Mouse (Mus musculus) Patski (cell line): Measurements from ENCODE around the gene Top3b. TPM values are rescaled to one million over a fixed set of nuclear protein-coding genes. Genes with fewer than 3 reads are reported as not detected.

Experiments used
- ATAC-seq: fragments of 100-300 bp; one replicate; pipeline ENCODE4 v1.8.0; 2021
- CTCF ChIA-PET: fragments of 350-600 bp; sonication (Branson Sonifier 250); formaldehyde crosslinking; loops from one replicate; lab custom pipeline; 2022; ENCODE audit warnings: inconsistent platforms; lab: Charles Lee
- POLR2A ChIA-PET: fragments of 350-600 bp; sonication (Branson Sonifier 250); formaldehyde crosslinking; loops from one replicate; lab custom pipeline; 2022; ENCODE audit warnings: antibody characterized with exemption, inconsistent platforms; lab: Charles Lee
- DNase-seq: peaks from one replicate; pipeline ENCODE4 v3.0.0-alpha.2; 2011; ENCODE audit warnings: low read depth, low spot score
- H3K27me3 ChIP-seq: fragments of 371-371 bp; one replicate; pipeline ENCODE4 v1.5.1; 2021
- CTCF ChIP-seq: fragments of 100-300 bp; IDR thresholded peaks from one replicate; pipeline ENCODE4 v1.5.1; 2021
- in situ Hi-C: fragments of 300-500 bp; cut with MboI; formaldehyde crosslinking; loops from 3 replicates; pipeline ENCODE4 v1.11.1; 2018; ENCODE audit warnings: low pct_unique_long_range_greater_than_20kb, mixed read lengths
- polyA plus RNA-seq: library from polyadenylated mRNA; unstranded; gene quantifications from one replicate; pipeline ENCODE4 v1.2.3, GENCODE M21; 2021

Gene Top3b
- polyA plus RNA-seq, 1 experiment from 2014 or later, result 83.3 TPM

- CTCF ChIA-PET, result interaction anchor here (0.7 to 2.3 kb wide), 9 partner anchors 8 to 76 kb away, joined by 3 to 10 read pairs (median 4); partner anchors contain the start of gene Vpreb1
- no peaks in the 10 kb centered on the region for H3K27me3 ChIP-seq
- peak; percentile 60 for DNase-seq
- POLR2A ChIA-PET, result interaction anchor here (1.0 to 1.9 kb wide), 2 partner anchors 13 to 17 kb away, joined by 4 to 8 read pairs; no protein-coding TSS in a partner anchor
- no peak for TF ChIP-seq CTCF
- in situ Hi-C loops, result no loop called here
- peak; percentile 96 for ATAC-seq
Observed at GRCm38 (mm10) chr16:16896382-16897055, 26.0 kb downstream of the Top3b start, which contains the start of gene Ppm1f. Gene Ppm1f, plus strand, starts transcription at chr16:16896469.

GRCm38 (mm10) chr16:16897056-16897584, 26.6 kb downstream of the Top3b start:
- DNase-seq (no peak), ATAC-seq (peak; percentile 15)
- TF ChIP-seq CTCF, result no peak
- ChIA-PET POLR2A (interaction anchor here (1.0 to 1.9 kb wide), 3 partner anchors 12 to 30 kb away, joined by 4 to 8 read pairs (median 5); no protein-coding TSS in a partner anchor), CTCF (interaction anchor here (0.7 to 2.3 kb wide), 9 partner anchors 9 to 77 kb away, joined by 3 to 10 read pairs (median 4); partner anchors contain the start of gene Vpreb1)
- in situ Hi-C loops, result no loop called here
- H3K27me3 ChIP-seq, result no peaks in the 10 kb centered on the region

GRCm38 (mm10) chr16:16902329-16902728, 31.8 kb downstream of the Top3b start:
- no peak for ATAC-seq
- no peaks in the 10 kb centered on the region for H3K27me3 ChIP-seq
- in situ Hi-C loops, result no loop called here
- CTCF ChIA-PET, result no interaction called here
- no peak for DNase-seq
- no peak for TF ChIP-seq CTCF
- POLR2A ChIA-PET, result no interaction called here

- DNase-seq (no peak), ATAC-seq (no peak)
- in situ Hi-C loops, result no loop called here
- no peaks in the 10 kb centered on the region for H3K27me3 ChIP-seq
- no peak for TF ChIP-seq CTCF
- ChIA-PET CTCF (no interaction called here), POLR2A (no interaction called here)
Observed at GRCm38 (mm10) chr16:16903188-16903587, 32.7 kb downstream of the Top3b start.

- CTCF ChIA-PET, result interaction anchor here (2.0 kb wide), 1 partner anchor 11 kb away, joined by 8 read pairs; the partner anchor contains the start of gene Ppm1f
- TF ChIP-seq CTCF, result no peak
- DNase-seq (no peak), ATAC-seq (no peak)
- no peaks in the 10 kb centered on the region for H3K27me3 ChIP-seq
- in situ Hi-C loops, result no loop called here
- POLR2A ChIA-PET, result no interaction called here
Observed at GRCm38 (mm10) chr16:16907799-16908198, 37.3 kb downstream of the Top3b start.

- peak; percentile 93 for ATAC-seq
- CTCF ChIA-PET, result interaction anchor here (0.7 to 1.8 kb wide), 6 partner anchors 10 to 57 kb away, joined by 3 to 5 read pairs (median 4); no protein-coding TSS in a partner anchor
- no peaks in the 10 kb centered on the region for H3K27me3 ChIP-seq
- DNase-seq, result peak; percentile 60
- in situ Hi-C loops, result no loop called here
- POLR2A ChIA-PET, result no interaction called here
- TF ChIP-seq CTCF, result no peak
Observed at GRCm38 (mm10) chr16:16911641-16912597, 41.4 kb downstream of the Top3b start.

GRCm38 (mm10) chr16:16913440-16913839, 42.9 kb downstream of the Top3b start:
- ChIA-PET CTCF (interaction anchor here (1.8 kb wide), 1 partner anchor 10 kb away, joined by 5 read pairs; no protein-coding TSS in a partner anchor), POLR2A (interaction anchor here (1.0 kb wide), 1 partner anchor 17 kb away, joined by 4 read pairs; the partner anchor contains the start of gene Ppm1f)
- DNase-seq, result no peak
- no peak for TF ChIP-seq CTCF
- no peak for ATAC-seq
- H3K27me3 ChIP-seq, result no peaks in the 10 kb centered on the region
- in situ Hi-C loops, result no loop called here

GRCm38 (mm10) chr16:16918441-16919117, 48.0 kb downstream of the Top3b start:
- ChIA-PET POLR2A (no interaction called here), CTCF (no interaction called here)
- in situ Hi-C loops, result no loop called here
- no peaks in the 10 kb centered on the region for H3K27me3 ChIP-seq
- TF ChIP-seq CTCF, result no peak
- no peak for DNase-seq
- no peak for ATAC-seq

GRCm38 (mm10) chr16:16921021-16921435, 50.5 kb downstream of the Top3b start:
- in situ Hi-C loops, result no loop called here
- POLR2A ChIA-PET, result interaction anchor here (1.1 kb wide), 1 partner anchor 10 kb away, joined by 4 read pairs; no protein-coding TSS in a partner anchor
- ATAC-seq (no peak), DNase-seq (no peak)
- H3K27me3 ChIP-seq, result no peaks in the 10 kb centered on the region
- no peak for TF ChIP-seq CTCF
- CTCF ChIA-PET, result interaction anchor here (1.5 to 1.9 kb wide), 2 partner anchors 10 to 12 kb away, joined by 3 to 5 read pairs; no protein-coding TSS in a partner anchor
